Mouse (Mus musculus): Measurements from ENCODE around the gene Inpp5b.
"Not testable (repeated sequence)": the region's sequence is repeated elsewhere in the genome, so short reads cannot be mapped to it uniquely, and the experiment has no call there.

The Inpp5b gene

GRCm38 (mm10) chr4:124741376-124742343, at the start of gene Inpp5b:
Inpp5b (plus strand) TSS chr4:124741850.
- peak; percentile 82 for DNase-seq

GRCm38 (mm10) chr4:124692416-124692861, 49.2 kb upstream of the Inpp5b start:
- no peak for DNase-seq

GRCm38 (mm10) chr4:124693135-124693894, 48.3 kb upstream of the Inpp5b start, which contains the start of gene Utp11:
Utp11 (minus strand) TSS chr4:124693600.
- peak; percentile 80 for DNase-seq

GRCm38 (mm10) chr4:124694572-124694971, 47.1 kb upstream of the Inpp5b start:
- DNase-seq, result no peak

GRCm38 (mm10) chr4:124695786-124696516, 45.7 kb upstream of the Inpp5b start:
- no peak for DNase-seq

- DNase-seq, result no peak
Measured at GRCm38 (mm10) chr4:124699791-124700190, 41.9 kb upstream of the Inpp5b start.

- no peak for DNase-seq
Measured at GRCm38 (mm10) chr4:124700248-124700971, 41.2 kb upstream of the Inpp5b start, which contains the start of gene Fhl3. Fhl3 (plus strand) TSS chr4:124700701.

- DNase-seq, result no peak
Measured at GRCm38 (mm10) chr4:124701052-124701845, 40.4 kb upstream of the Inpp5b start.

- DNase-seq, result no peak
Measured at GRCm38 (mm10) chr4:124701916-124702315, 39.7 kb upstream of the Inpp5b start.

GRCm38 (mm10) chr4:124703406-124703805, 38.2 kb upstream of the Inpp5b start:
- no peak for DNase-seq

- DNase-seq, result no peak
Measured at GRCm38 (mm10) chr4:124703881-124704796, 37.5 kb upstream of the Inpp5b start.

- no peak for DNase-seq
Measured at GRCm38 (mm10) chr4:124704797-124705474, 36.7 kb upstream of the Inpp5b start.

GRCm38 (mm10) chr4:124705661-124706269, 35.9 kb upstream of the Inpp5b start:
- no peak for DNase-seq

GRCm38 (mm10) chr4:124707381-124708199, 34.1 kb upstream of the Inpp5b start:
- not testable (repeated sequence) for DNase-seq

GRCm38 (mm10) chr4:124708200-124708517, 33.5 kb upstream of the Inpp5b start:
- not testable (repeated sequence) for DNase-seq

GRCm38 (mm10) chr4:124708518-124709477, 32.9 kb upstream of the Inpp5b start:
- no peak for DNase-seq

GRCm38 (mm10) chr4:124709961-124710446, 31.6 kb upstream of the Inpp5b start:
- no peak for DNase-seq

Measured in cerebellum, adult 8-10 months (tissue).